Mouse (Mus musculus) thymus, postnatal 0 days (tissue): ENCODE measurements around the gene Gm8994. TPM values are rescaled to one million over a fixed set of nuclear protein-coding genes. Genes with fewer than 3 reads are reported as not detected.

Experiments used
- DNase-seq: peaks from one replicate; pipeline ENCODE4 v3.0.0-alpha.2; 2015; ENCODE audit warnings: low spot score
- polyA plus RNA-seq: library from polyadenylated mRNA; unstranded; fragments of >200 nt; fragmentation: Nextera tagmentation; extraction: Ambion mirVana; gene quantifications from 2 replicates; pipeline ENCODE4 v1.2.1, GENCODE M21; 2015

The Gm8994 gene
- polyA plus RNA-seq, 1 experiment from 2014 or later: not detected

DNA sequence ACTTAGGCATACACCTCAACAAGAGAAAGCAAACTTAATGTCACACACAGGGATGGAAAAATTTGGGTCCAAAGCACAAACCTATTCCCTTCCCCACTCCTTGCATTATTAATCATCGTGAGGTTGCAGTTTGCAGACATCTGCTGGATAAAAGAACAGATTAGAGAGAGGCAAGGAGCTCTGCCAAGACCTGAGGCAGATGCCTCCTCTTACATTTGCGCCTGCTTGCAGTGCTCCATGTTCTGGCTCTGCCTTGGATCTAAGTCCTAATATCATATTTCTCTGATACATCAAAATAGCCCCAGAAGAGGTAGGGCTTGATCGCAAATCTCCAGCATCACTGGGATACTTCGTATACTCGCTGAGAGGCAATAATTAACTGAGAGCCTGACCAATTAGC, 31.1 kb downstream of the Gm8994 start:
- DNase-seq: no peak

DNA sequence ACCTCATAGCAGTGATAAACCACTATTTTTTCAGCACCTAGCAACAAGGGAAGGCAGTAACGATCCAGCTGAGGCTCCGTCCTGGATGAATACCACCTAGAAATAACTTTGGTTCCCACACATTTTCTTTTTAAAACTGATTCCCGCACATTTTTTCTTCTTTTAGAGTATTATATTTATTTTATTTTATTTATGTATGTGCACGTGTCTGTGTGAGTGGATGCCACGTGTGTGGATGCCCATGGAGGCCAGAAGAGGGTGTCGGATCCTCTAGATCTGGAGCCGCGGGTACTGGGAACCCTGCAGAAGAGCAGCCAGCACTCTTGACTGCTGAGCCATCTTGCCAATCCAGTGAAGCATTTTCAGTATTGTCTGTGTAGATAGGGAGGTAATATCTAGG, 36.0 kb downstream of the Gm8994 start:
- no peak for DNase-seq

DNA sequence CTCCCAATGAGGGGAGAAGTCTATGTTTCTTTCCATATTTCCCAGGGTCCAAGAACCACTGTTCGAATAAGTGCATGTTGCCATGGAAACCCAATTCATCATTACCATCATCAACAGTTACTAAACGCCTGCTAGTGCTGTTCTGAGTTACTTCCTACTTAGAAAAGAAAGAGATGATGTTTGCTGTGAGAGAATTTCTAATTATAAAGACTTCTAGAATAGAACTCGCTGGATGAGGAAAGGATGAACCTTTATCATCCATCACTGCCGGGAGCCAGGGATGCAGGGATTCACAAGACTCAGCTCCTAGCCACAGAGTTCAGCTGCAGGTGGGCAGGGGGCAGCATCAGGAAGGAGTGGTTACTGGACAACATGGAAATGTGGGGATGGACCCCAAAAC, 36.7 kb downstream of the Gm8994 start:
- no peak for DNase-seq

DNA sequence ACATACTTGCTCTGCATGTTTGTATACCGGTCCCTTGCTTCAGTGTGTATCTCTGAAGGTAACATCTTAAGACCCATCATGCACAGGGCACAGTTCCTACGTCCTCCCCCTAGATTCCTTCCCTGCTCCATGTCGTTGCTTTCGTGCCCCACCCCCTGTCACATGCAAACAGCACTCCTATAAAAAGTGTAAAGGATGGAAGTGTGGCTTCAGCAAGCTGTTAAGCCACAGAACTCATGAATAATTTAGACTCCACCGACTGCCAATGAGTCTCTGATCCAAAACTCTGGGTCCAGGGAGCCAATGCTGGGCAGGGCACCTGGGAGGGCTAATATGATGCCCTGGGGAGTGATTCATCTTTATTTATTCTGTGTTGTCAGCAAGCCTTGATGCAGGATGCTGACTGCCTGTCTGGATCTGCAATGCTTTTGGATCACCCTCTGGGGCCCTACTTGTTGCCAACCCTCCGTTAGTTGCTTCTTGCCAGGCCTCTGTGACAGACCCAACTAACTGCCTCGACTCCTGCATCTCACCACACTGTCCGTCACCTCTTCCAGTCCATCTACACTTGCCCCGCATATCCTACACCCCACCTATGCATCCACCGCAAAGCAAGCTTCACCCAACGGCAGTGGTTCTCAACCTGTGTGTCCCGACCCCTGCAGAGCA, 37.2 kb downstream of the Gm8994 start:
- DNase-seq: no peak

DNA sequence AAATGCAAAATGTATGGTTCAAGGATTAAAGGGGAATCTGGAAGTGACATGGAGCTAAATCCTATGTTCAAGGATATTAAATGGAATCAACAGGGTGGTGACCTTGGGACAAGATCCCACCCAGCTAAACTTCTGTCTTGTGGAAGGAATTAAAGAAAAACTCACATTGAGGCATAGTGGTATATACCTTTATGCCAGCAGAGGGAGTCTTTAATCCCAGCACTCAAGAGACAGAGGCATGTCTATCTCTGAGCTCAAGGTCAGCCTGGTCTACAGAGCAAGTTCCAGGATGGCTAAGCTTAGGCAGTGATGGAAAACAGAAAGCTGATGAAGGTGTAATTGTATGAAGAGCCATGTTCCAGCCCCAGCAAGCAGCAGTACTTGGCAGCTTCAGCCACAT, 48.8 kb downstream of the Gm8994 start:
- peak; percentile 12 for DNase-seq

Other genes with a start within 250 kb of the Gm8994 start
- not detected in 2 replicates for gene Grin2b, start 154.0 kb upstream of the Gm8994 start, polyA plus RNA-seq
- gene E330021D16Rik, start 88.0 kb downstream of the Gm8994 start, polyA plus RNA-seq: 0.08 and 0.13 TPM in 2 replicates
- gene Atf7ip, start 178.6 kb downstream of the Gm8994 start, polyA plus RNA-seq: 26.5 and 28.5 TPM in 2 replicates